Comparison of ENCODE assay signal across 25 mouse cellular contexts in genomic region chr9:124127412-124127811, GRCm38 (mm10). TPM values are rescaled to one million over a fixed set of nuclear protein-coding genes. Genes with fewer than 3 reads are reported as not detected.
DNase-seq lines count a peak whose midpoint lies in the region; ATAC-seq and TF ChIP-seq lines count a peak whose summit lies in the region.
"Had no signal": no experiment of that assay in that cellular context is flagged by ENCODE, and none has a peak within 500 bp of the region (broad histone marks: within the 10 kb centered on the region; RNA-seq: fewer than 3 reads in every experiment).

No protein-coding gene starts in this region.

- 43% methylated on average over 4 of the region's 4 CpGs for WGBS in intestine, postnatal 0 days
- 42% methylated on average over 4 of the region's 4 CpGs for WGBS in intestine, embryonic 16.5 days
- WGBS in midbrain, postnatal 0 days: 67% methylated on average over 4 of the region's 4 CpGs
- 68% methylated on average over 4 of the region's 4 CpGs for WGBS in midbrain, embryonic 16.5 days

- H3K9me3 ChIP-seq in intestine, postnatal 0 days (ENCODE audit: control insufficient read depth): no peaks in the 10 kb centered on the region
- H3K9me3 ChIP-seq in intestine, embryonic 16.5 days (ENCODE audit: control insufficient read depth, low read length): no peaks in the 10 kb centered on the region
- H3K9me3 ChIP-seq in midbrain, postnatal 0 days (ENCODE audit: low read length): no peaks in the 10 kb centered on the region
- no peaks in the 10 kb centered on the region for H3K9me3 ChIP-seq in midbrain, embryonic 16.5 days (replicated peaks; ENCODE audit: control insufficient read depth, low read length, poor library complexity, severe bottlenecking)
- H3K9me3 ChIP-seq: embryonic facial prominence, embryonic 12.5 days; hindbrain, embryonic 12.5 days; kidney, embryonic 15.5 days; limb, embryonic 15.5 days; midbrain, embryonic 10.5 days; neural tube, embryonic 15.5 days had no signal

- no peak overlapping the region for H3K27ac ChIP-seq in intestine, postnatal 0 days (ENCODE audit: low read depth, low read length)
- no peak overlapping the region for H3K27ac ChIP-seq in intestine, embryonic 16.5 days (ENCODE audit: low read length)
- no peak overlapping the region for H3K27ac ChIP-seq in midbrain, postnatal 0 days (ENCODE audit: low read depth, low read length)
- no peak overlapping the region for H3K27ac ChIP-seq in midbrain, embryonic 16.5 days (ENCODE audit: low read length)
- H3K27ac ChIP-seq: embryonic facial prominence, embryonic 12.5 days; hindbrain, embryonic 12.5 days; kidney, embryonic 15.5 days; left cerebral cortex, adult 2 months; limb, embryonic 15.5 days; midbrain, embryonic 10.5 days; neural tube, embryonic 15.5 days had no signal

- no peaks in the 10 kb centered on the region for H3K36me3 ChIP-seq in intestine, postnatal 0 days (ENCODE audit: control insufficient read depth, insufficient read depth)
- no peaks in the 10 kb centered on the region for H3K36me3 ChIP-seq in intestine, embryonic 16.5 days (ENCODE audit: control insufficient read depth, insufficient read depth, low read length)
- H3K36me3 ChIP-seq in midbrain, postnatal 0 days (ENCODE audit: insufficient read depth, low read length): no peaks in the 10 kb centered on the region
- no peaks in the 10 kb centered on the region for H3K36me3 ChIP-seq in midbrain, embryonic 16.5 days (ENCODE audit: control insufficient read depth, insufficient read depth, low read length)
- H3K36me3 ChIP-seq: embryonic facial prominence, embryonic 12.5 days; hindbrain, embryonic 12.5 days; kidney, embryonic 15.5 days; limb, embryonic 15.5 days; midbrain, embryonic 10.5 days; neural tube, embryonic 15.5 days had no signal

- H3K27me3 ChIP-seq in intestine, postnatal 0 days (replicated peaks; ENCODE audit: control insufficient read depth, insufficient read depth, low read length): peaks cover 11% of the 10 kb centered on the region; the same call in 1 of the 2 replicates
- no peaks in the 10 kb centered on the region; the same call in 1 of the 2 replicates for H3K27me3 ChIP-seq in intestine, embryonic 16.5 days (replicated peaks; ENCODE audit: control insufficient read depth, insufficient read depth, low read length)
- H3K27me3 ChIP-seq in midbrain, postnatal 0 days (ENCODE audit: insufficient read depth, low read length): no peaks in the 10 kb centered on the region
- H3K27me3 ChIP-seq in midbrain, embryonic 16.5 days (ENCODE audit: control insufficient read depth, insufficient read depth, low read depth, low read length): no peaks in the 10 kb centered on the region
- H3K27me3 ChIP-seq: embryonic facial prominence, embryonic 12.5 days; hindbrain, embryonic 12.5 days; kidney, embryonic 15.5 days; limb, embryonic 15.5 days; neural tube, embryonic 15.5 days had no signal

- TF ChIP-seq CTCF in intestine, postnatal 0 days (IDR thresholded peaks at IDR 0.05; ENCODE audit: low read depth): 0 out of 2 replicates have a peak, but pooled peaks have one; percentile 16
- TF ChIP-seq CTCF in midbrain, postnatal 0 days (IDR thresholded peaks at IDR 0.05): peak; percentile 19

- no peaks in the 10 kb centered on the region for H3K4me1 ChIP-seq in intestine, postnatal 0 days (replicated peaks; ENCODE audit: control insufficient read depth, insufficient read depth, low read length)
- 0 out of 2 replicates have a peak, but pooled peaks cover 7% of the 10 kb centered on the region for H3K4me1 ChIP-seq in intestine, embryonic 16.5 days (ENCODE audit: control insufficient read depth, insufficient read depth, low read length)
- H3K4me1 ChIP-seq in midbrain, postnatal 0 days (ENCODE audit: insufficient read depth, low read length): no peaks in the 10 kb centered on the region
- H3K4me1 ChIP-seq in midbrain, embryonic 16.5 days (ENCODE audit: control insufficient read depth, insufficient read depth, low read length): no peaks in the 10 kb centered on the region
- H3K4me1 ChIP-seq: embryonic facial prominence, embryonic 12.5 days; hindbrain, embryonic 12.5 days; kidney, embryonic 15.5 days; limb, embryonic 15.5 days; midbrain, embryonic 10.5 days; neural tube, embryonic 15.5 days had no signal

- H3K9ac ChIP-seq in intestine, postnatal 0 days (ENCODE audit: low read depth, low read length): no peak overlapping the region
- H3K9ac ChIP-seq in intestine, embryonic 16.5 days (ENCODE audit: low read depth, low read length): no peak overlapping the region
- no peak overlapping the region for H3K9ac ChIP-seq in midbrain, postnatal 0 days (replicated peaks; ENCODE audit: low read length, poor library complexity, severe bottlenecking)
- H3K9ac ChIP-seq in midbrain, embryonic 16.5 days (ENCODE audit: low read depth, low read length): no peak overlapping the region
- H3K9ac ChIP-seq: embryonic facial prominence, embryonic 12.5 days; hindbrain, embryonic 12.5 days; kidney, embryonic 15.5 days; limb, embryonic 15.5 days; lung, embryonic 14.5 days; neural tube, embryonic 15.5 days had no signal

- DNase-seq in midbrain, postnatal 0 days (ENCODE audit: low spot score): no peak
- DNase-seq in induced T-regulatory cell, adult 2 months (ENCODE audit: low read depth): peak; percentile 53
- DNase-seq in yolk sac, embryonic 10.5 days (ENCODE audit: low spot score): no peak
- no peak for DNase-seq in kidney, postnatal 25 days
- DNase-seq: adrenal gland, postnatal 25 days; cerebellum, adult 18-20 months; cerebellum, postnatal 14 days; gastrocnemius, postnatal 36 days; heart, postnatal 10 days; kidney, postnatal 4 days; left cerebral cortex, postnatal 4 days; lung, postnatal 4 days; right cerebral cortex, adult 18-20 months; right cerebral cortex, postnatal 4 days had no signal

- H3K4me2 ChIP-seq in intestine, postnatal 0 days (replicated peaks; ENCODE audit: low read depth): no peak overlapping the region
- no peak overlapping the region for H3K4me2 ChIP-seq in intestine, embryonic 16.5 days (ENCODE audit: low read depth, low read length)
- H3K4me2 ChIP-seq in midbrain, postnatal 0 days (ENCODE audit: low read depth, low read length, poor library complexity, severe bottlenecking): no peak overlapping the region
- H3K4me2 ChIP-seq in midbrain, embryonic 16.5 days (ENCODE audit: low read length): no peak overlapping the region
- H3K4me2 ChIP-seq: embryonic facial prominence, embryonic 12.5 days; hindbrain, embryonic 12.5 days; kidney, embryonic 15.5 days; limb, embryonic 15.5 days; lung, embryonic 14.5 days; neural tube, embryonic 15.5 days had no signal

- no peak overlapping the region for H3K4me3 ChIP-seq in intestine, postnatal 0 days (ENCODE audit: low read depth, low read length)
- no peak overlapping the region for H3K4me3 ChIP-seq in intestine, embryonic 16.5 days (ENCODE audit: low read length)
- no peak overlapping the region for H3K4me3 ChIP-seq in midbrain, postnatal 0 days (ENCODE audit: low read depth, low read length)
- H3K4me3 ChIP-seq in midbrain, embryonic 16.5 days (ENCODE audit: low read depth, low read length): no peak overlapping the region
- H3K4me3 ChIP-seq: embryonic facial prominence, embryonic 12.5 days; hindbrain, embryonic 12.5 days; kidney, embryonic 15.5 days; left cerebral cortex, adult 2 months; limb, embryonic 15.5 days; midbrain, embryonic 10.5 days; neural tube, embryonic 15.5 days had no signal

- no peak for ATAC-seq in intestine, postnatal 0 days
- no peak for ATAC-seq in intestine, embryonic 16.5 days
- ATAC-seq in midbrain, postnatal 0 days (ENCODE audit: low FRiP score): no peak
- ATAC-seq in midbrain, embryonic 16.5 days: no peak

RNA-seq across cellular contexts. Expression of gene Ccr5, which starts 6.1 kb away (rescaled TPM):
- polyA plus RNA-seq in intestine, postnatal 0 days (2015; fragmentation: Nextera tagmentation; extraction: Ambion mirVana): 0.74 and 1.1 TPM in 2 replicates
- polyA plus RNA-seq in intestine, embryonic 16.5 days (2015; fragmentation: Nextera tagmentation; extraction: Ambion mirVana): 0.97 and 1.7 TPM in 2 replicates
- 0.19 and 0.38 TPM in 2 replicates for total RNA-seq in midbrain, postnatal 0 days (2014; rRNA removed)
- polyA plus RNA-seq in midbrain, postnatal 0 days (2015; fragmentation: Nextera tagmentation; extraction: Ambion mirVana): 0.48 and 1.2 TPM in 2 replicates
- polyA plus RNA-seq in midbrain, embryonic 16.5 days (2015; fragmentation: Nextera tagmentation; extraction: Ambion mirVana): 0.57 and 1.8 TPM in 2 replicates

RNA-seq across cellular contexts. Expression of gene Ccr2, which starts 25.7 kb away (rescaled TPM):
- 0.85 and 1.2 TPM in 2 replicates for polyA plus RNA-seq in intestine, postnatal 0 days (2015; fragmentation: Nextera tagmentation; extraction: Ambion mirVana)
- polyA plus RNA-seq in intestine, embryonic 16.5 days (2015; fragmentation: Nextera tagmentation; extraction: Ambion mirVana): 4.0 and 4.2 TPM in 2 replicates
- total RNA-seq in midbrain, postnatal 0 days (2014; rRNA removed): 0.05 TPM in 1 of 2 replicates, not detected in the other
- polyA plus RNA-seq in midbrain, postnatal 0 days (2015; fragmentation: Nextera tagmentation; extraction: Ambion mirVana): 0.04 and 0.09 TPM in 2 replicates
- 0.20 TPM in 1 of 2 replicates, not detected in the other for polyA plus RNA-seq in midbrain, embryonic 16.5 days (2015; fragmentation: Nextera tagmentation; extraction: Ambion mirVana)
